11 mouse cellular contexts compared by ENCODE assay signal in genomic region chr8:108593891-108594290, GRCm38 (mm10).
A peak's percentile ranks its signal among the peaks of the same experiment; 100 is the strongest.
DNase-seq lines count a peak whose midpoint lies in the region; ATAC-seq and TF ChIP-seq lines count a peak whose summit lies in the region.
"Had no signal": no experiment of that assay in that cellular context is flagged by ENCODE, and none has a peak within 500 bp of the region (broad histone marks: within the 10 kb centered on the region; RNA-seq: fewer than 3 reads in every experiment).

No protein-coding gene starts in this region.

- H3K4me1 ChIP-seq in midbrain, postnatal 0 days (ENCODE audit: insufficient read depth, low read length) = no peaks in the 10 kb centered on the region
- H3K4me1 ChIP-seq in midbrain, embryonic 10.5 days = peaks cover 25% of the 10 kb centered on the region

- no peak for TF ChIP-seq CTCF in midbrain, postnatal 0 days (IDR thresholded peaks at IDR 0.05)

- DNase-seq in heart, postnatal 4 days = peak; percentile 64
- no peak for DNase-seq in heart, adult 18-20 months
- peak; percentile 17 for DNase-seq in midbrain, postnatal 0 days (ENCODE audit: low spot score)
- no peak for DNase-seq in midbrain, embryonic 10.5 days (ENCODE audit: low spot score)
- DNase-seq in forelimb bud, embryonic 11.5 days (ENCODE audit: low read depth, low spot score) = peak; percentile 42
- DNase-seq in right cerebral cortex, postnatal 4 days = no peak
- no peak for DNase-seq in thymus, postnatal 14 days
- DNase-seq: layer of hippocampus, adult 9-11 months; liver, postnatal 0 days; thymus, postnatal 25 days had no signal

- no peak overlapping the region for H3K9ac ChIP-seq in midbrain, postnatal 0 days (replicated peaks; ENCODE audit: low read length, poor library complexity, severe bottlenecking)
- H3K9ac ChIP-seq: liver, postnatal 0 days had no signal

- no peak overlapping the region for H3K4me2 ChIP-seq in midbrain, postnatal 0 days (ENCODE audit: low read depth, low read length, poor library complexity, severe bottlenecking)

- H3K9me3 ChIP-seq in midbrain, postnatal 0 days (ENCODE audit: low read length) = no peaks in the 10 kb centered on the region
- H3K9me3 ChIP-seq in midbrain, embryonic 10.5 days (replicated peaks) = no peaks in the 10 kb centered on the region

- H3K4me3 ChIP-seq in midbrain, postnatal 0 days (ENCODE audit: low read depth, low read length) = no peak overlapping the region
- no peak overlapping the region for H3K4me3 ChIP-seq in midbrain, embryonic 10.5 days

- no peaks in the 10 kb centered on the region for H3K27me3 ChIP-seq in midbrain, postnatal 0 days (ENCODE audit: insufficient read depth, low read length)
- H3K27me3 ChIP-seq in midbrain, embryonic 10.5 days (ENCODE audit: low read depth, poor library complexity, severe bottlenecking) = no peaks in the 10 kb centered on the region

- H3K36me3 ChIP-seq in midbrain, postnatal 0 days (ENCODE audit: insufficient read depth, low read length) = no peaks in the 10 kb centered on the region
- no peaks in the 10 kb centered on the region for H3K36me3 ChIP-seq in midbrain, embryonic 10.5 days
- H3K36me3 ChIP-seq: G1E had no signal

- 66% methylated on average over 9 of the region's 9 CpGs for WGBS in midbrain, postnatal 0 days
- WGBS in midbrain, embryonic 10.5 days = 64% methylated on average over 9 of the region's 9 CpGs

- ATAC-seq in midbrain, postnatal 0 days (ENCODE audit: low FRiP score) = no peak
- ATAC-seq: liver, postnatal 0 days had no signal

- no peak overlapping the region for H3K27ac ChIP-seq in midbrain, postnatal 0 days (ENCODE audit: low read depth, low read length)
- H3K27ac ChIP-seq in midbrain, embryonic 10.5 days (replicated peaks) = no peak overlapping the region

Comparison
In these comparisons a context has a peak if more than half of its experiments do, and no peak if none do; other contexts are left out.
1. DNase-seq: peak in heart, postnatal 4 days (single experiment), midbrain, postnatal 0 days (single experiment) and forelimb bud, embryonic 11.5 days (single experiment); none in heart, adult 18-20 months (0 of 2), midbrain, embryonic 10.5 days (single experiment), right cerebral cortex, postnatal 4 days (single experiment) and thymus, postnatal 14 days (single experiment).